Mouse (Mus musculus) heart, embryonic 12.5 days (tissue): ENCODE results near the gene Trp53tg5. TPM values are rescaled to one million over a fixed set of nuclear protein-coding genes. Genes with fewer than 3 reads are reported as not detected.

Source experiments
- ATAC-seq: fragments of 200-750 bp; cut with Nextera tagmentation; 2 replicates; pipeline ENCODE4 v1.8.0; 2017; ENCODE audit warnings: moderate TSS enrichment, moderate library complexity; ENCODE audit not compliant: insufficient number of reproducible peaks, low FRiP score
- H3K27ac ChIP-seq: fragments of 300-500 bp; sonication (generic); 2 replicates; pipeline ENCODE4 v1.5.1; 2016; ENCODE audit warnings: mild to moderate bottlenecking, moderate library complexity; ENCODE audit not compliant: poor library complexity, severe bottlenecking
- H3K27me3 ChIP-seq: fragments of 300-500 bp; sonication (generic); replicated peaks from 2 replicates; pipeline ENCODE4 v1.6.1; 2016; ENCODE audit warnings: mild to moderate bottlenecking, moderate library complexity
- H3K36me3 ChIP-seq: fragments of 300-500 bp; sonication (generic); 2 replicates; pipeline ENCODE4 v1.6.1; 2016; ENCODE audit warnings: mild to moderate bottlenecking, moderate library complexity
- H3K4me1 ChIP-seq: fragments of 300-500 bp; sonication (generic); replicated peaks from 2 replicates; pipeline ENCODE4 v1.6.1; 2016; ENCODE audit warnings: mild to moderate bottlenecking
- H3K4me2 ChIP-seq: fragments of 300-500 bp; sonication (generic); 2 replicates; pipeline ENCODE4 v1.6.1; 2016; ENCODE audit warnings: mild to moderate bottlenecking, moderate library complexity
- H3K4me3 ChIP-seq: fragments of 300-500 bp; sonication (generic); 2 replicates; pipeline ENCODE4 v1.5.1; 2016; ENCODE audit warnings: mild to moderate bottlenecking
- H3K9ac ChIP-seq: fragments of 300-500 bp; sonication (generic); 2 replicates; pipeline ENCODE4 v1.6.1; 2016; ENCODE audit warnings: mild to moderate bottlenecking, moderate library complexity
- H3K9me3 ChIP-seq: fragments of 300-500 bp; sonication (generic); replicated peaks from 2 replicates; pipeline ENCODE4 v1.6.1; 2016; ENCODE audit warnings: mild to moderate bottlenecking, moderate library complexity
- WGBS: fragments of 180-500 bp; shearing (Covaris S2); methylation state at CpG from one replicate; pipeline ENCODE4 v1.1.7; 2016; 5-methylcytosine and 5-hydroxymethylcytosine counted together
- polyA plus RNA-seq: library from polyadenylated mRNA; unstranded; fragments of >200 nt; fragmentation: Nextera tagmentation; extraction: Ambion mirVana; gene quantifications from 2 replicates; pipeline ENCODE4 v1.2.1, GENCODE M21; 2016

Gene Trp53tg5
- 0.19 TPM in 1 of 2 replicates, not detected in the other for polyA plus RNA-seq

- Histone ChIP-seq H3K36me3 (peaks cover 5% of the 10 kb centered on the region; the same call in 1 of the 2 replicates), H3K4me1 (no peaks in the 10 kb centered on the region), H3K4me3 (no peak within 1 kb of the TSS), H3K9ac (no peak within 1 kb of the TSS), H3K27ac (no peak within 1 kb of the TSS), H3K4me2 (no peak within 1 kb of the TSS), H3K9me3 (no peaks in the 10 kb centered on the region), H3K27me3 (no peaks in the 10 kb centered on the region)
- 76% methylated on average over 6 of the region's 6 CpGs for WGBS
- no peak for ATAC-seq
These were observed at the start of gene Trp53tg5 for GRCm38 (mm10) chr2:164473624-164474023. Gene Trp53tg5 (minus strand): TSS chr2:164473724.

GRCm38 (mm10) chr2:164522280-164522679 lies 48.8 kb upstream of the Trp53tg5 start:
- 18% methylated on average over 8 of the region's 8 CpGs for WGBS
- peaks cover 9% of the 10 kb centered on the region; the same call in 1 of the 2 replicates for H3K4me1 ChIP-seq
- H3K9me3 ChIP-seq = peaks cover 13% of the 10 kb centered on the region
- no peak overlapping the region; the same call in 1 of the 2 replicates for H3K9ac ChIP-seq
- no peak overlapping the region for H3K27ac ChIP-seq
- no peaks in the 10 kb centered on the region for H3K36me3 ChIP-seq
- H3K4me2 ChIP-seq = no peak overlapping the region
- no peak for ATAC-seq
- peaks cover 19% of the 10 kb centered on the region for H3K27me3 ChIP-seq
- no peak overlapping the region for H3K4me3 ChIP-seq

- ATAC-seq = no peak
- no peak overlapping the region for H3K4me2 ChIP-seq
- H3K9me3 ChIP-seq = peaks cover 13% of the 10 kb centered on the region
- peaks cover 19% of the 10 kb centered on the region for H3K27me3 ChIP-seq
- 9% methylated on average over 11 of the region's 11 CpGs for WGBS
- no peak overlapping the region for H3K4me3 ChIP-seq
- H3K36me3 ChIP-seq = no peaks in the 10 kb centered on the region
- no peak overlapping the region for H3K27ac ChIP-seq
- H3K4me1 ChIP-seq = peaks cover 9% of the 10 kb centered on the region; the same call in 1 of the 2 replicates
- no peak overlapping the region; the same call in 1 of the 2 replicates for H3K9ac ChIP-seq
These were observed 48.3 kb upstream of the Trp53tg5 start for GRCm38 (mm10) chr2:164521841-164522240.

GRCm38 (mm10) chr2:164520782-164521181 lies 47.3 kb upstream of the Trp53tg5 start:
- Histone ChIP-seq H3K4me2 (no peak overlapping the region), H3K4me1 (peaks cover 9% of the 10 kb centered on the region; the same call in 1 of the 2 replicates), H3K9me3 (peaks cover 13% of the 10 kb centered on the region), H3K27me3 (peaks cover 19% of the 10 kb centered on the region), H3K4me3 (no peak overlapping the region), H3K9ac (no peak overlapping the region), H3K27ac (no peak overlapping the region), H3K36me3 (no peaks in the 10 kb centered on the region)
- no peak for ATAC-seq
- WGBS = 9% methylated on average over 3 of the region's 3 CpGs

- no peak for ATAC-seq
- no peak overlapping the region for H3K27ac ChIP-seq
- H3K27me3 ChIP-seq = peaks cover 19% of the 10 kb centered on the region
- H3K9me3 ChIP-seq = peaks cover 6% of the 10 kb centered on the region
- H3K4me2 ChIP-seq = no peak overlapping the region
- no peaks in the 10 kb centered on the region for H3K36me3 ChIP-seq
- WGBS = 78% methylated on average over 6 of the region's 6 CpGs
- no peak overlapping the region for H3K4me3 ChIP-seq
- H3K4me1 ChIP-seq = peaks cover 9% of the 10 kb centered on the region; the same call in 1 of the 2 replicates
- H3K9ac ChIP-seq = no peak overlapping the region
These were observed 45.6 kb upstream of the Trp53tg5 start for GRCm38 (mm10) chr2:164519171-164519526.

- ATAC-seq = no peak
- no peak overlapping the region for H3K4me2 ChIP-seq
- no peaks in the 10 kb centered on the region for H3K36me3 ChIP-seq
- peaks cover 17% of the 10 kb centered on the region for H3K27me3 ChIP-seq
- H3K27ac ChIP-seq = peak overlapping the region; percentile 22; the same call in 1 of the 2 replicates
- no peak overlapping the region for H3K4me3 ChIP-seq
- peaks cover 9% of the 10 kb centered on the region; the same call in 1 of the 2 replicates for H3K4me1 ChIP-seq
- H3K9ac ChIP-seq = no peak overlapping the region
- WGBS = 38% methylated on average over 11 of the region's 11 CpGs
- peaks cover 6% of the 10 kb centered on the region for H3K9me3 ChIP-seq
These were observed 45.0 kb upstream of the Trp53tg5 start for GRCm38 (mm10) chr2:164518266-164519170.

- no peak overlapping the region for H3K9ac ChIP-seq
These were observed 44.1 kb upstream of the Trp53tg5 start for GRCm38 (mm10) chr2:164517485-164518221.

GRCm38 (mm10) chr2:164516592-164516991 lies 43.1 kb upstream of the Trp53tg5 start:
- H3K9me3 ChIP-seq = peaks cover 6% of the 10 kb centered on the region
- H3K4me1 ChIP-seq = peaks cover 15% of the 10 kb centered on the region
- no peak overlapping the region for H3K4me3 ChIP-seq
- ATAC-seq = no peak
- H3K4me2 ChIP-seq = no peak overlapping the region
- WGBS = 83% methylated on average over 11 of the region's 11 CpGs
- no peaks in the 10 kb centered on the region for H3K36me3 ChIP-seq
- H3K9ac ChIP-seq = no peak overlapping the region
- peaks cover 4% of the 10 kb centered on the region; the same call in 1 of the 2 replicates for H3K27me3 ChIP-seq
- H3K27ac ChIP-seq = no peak overlapping the region

More at GRCm38 (mm10) chr2:164517485-164518221, 44.1 kb upstream of the Trp53tg5 start:
- Histone ChIP-seq H3K4me1 (peaks cover 9% of the 10 kb centered on the region), H3K27ac (peak overlapping the region; percentile 22; the same call in 1 of the 2 replicates), H3K9me3 (peaks cover 6% of the 10 kb centered on the region), H3K27me3 (peaks cover 13% of the 10 kb centered on the region), H3K4me2 (no peak overlapping the region), H3K4me3 (no peak overlapping the region), H3K36me3 (no peaks in the 10 kb centered on the region)
- WGBS = 27% methylated on average over 10 of the region's 10 CpGs
- ATAC-seq = no peak

- Histone ChIP-seq H3K27me3 (no peaks in the 10 kb centered on the region), H3K27ac (no peak overlapping the region), H3K9me3 (peaks cover 6% of the 10 kb centered on the region), H3K4me3 (no peak overlapping the region), H3K4me1 (peaks cover 15% of the 10 kb centered on the region), H3K9ac (no peak overlapping the region), H3K4me2 (no peak overlapping the region), H3K36me3 (no peaks in the 10 kb centered on the region)
- 69% methylated on average over 9 of the region's 9 CpGs for WGBS
- ATAC-seq = no peak
These were observed 42.4 kb upstream of the Trp53tg5 start for GRCm38 (mm10) chr2:164515897-164516296.

- peaks cover 6% of the 10 kb centered on the region for H3K9me3 ChIP-seq
- H3K4me2 ChIP-seq = no peak overlapping the region
- H3K4me3 ChIP-seq = no peak overlapping the region
- H3K27me3 ChIP-seq = no peaks in the 10 kb centered on the region
- no peaks in the 10 kb centered on the region for H3K36me3 ChIP-seq
- no peak overlapping the region for H3K9ac ChIP-seq
- H3K27ac ChIP-seq = no peak overlapping the region
- WGBS = 68% methylated on average over 3 of the region's 3 CpGs
- no peak for ATAC-seq
- H3K4me1 ChIP-seq = peaks cover 24% of the 10 kb centered on the region
These were observed 41.4 kb upstream of the Trp53tg5 start for GRCm38 (mm10) chr2:164514916-164515315.

GRCm38 (mm10) chr2:164513389-164513788 lies 39.9 kb upstream of the Trp53tg5 start:
- H3K27ac ChIP-seq = no peak overlapping the region

More at GRCm38 (mm10) chr2:164513389-164513788, 39.9 kb upstream of the Trp53tg5 start:
- Histone ChIP-seq H3K9ac (no peak overlapping the region), H3K4me3 (no peak overlapping the region), H3K4me1 (peaks cover 21% of the 10 kb centered on the region), H3K4me2 (no peak overlapping the region), H3K9me3 (peaks cover 6% of the 10 kb centered on the region), H3K36me3 (no peaks in the 10 kb centered on the region; the same call in 1 of the 2 replicates), H3K27me3 (no peaks in the 10 kb centered on the region)
- 60% methylated on average over 8 of the region's 8 CpGs for whole genome bisulfite sequencing
- peak; percentile 48 for ATAC-seq
